Mouse (Mus musculus) heart, embryonic 14.5 days (tissue): ENCODE results near the gene Ksr1. TPM values are rescaled to one million over a fixed set of nuclear protein-coding genes. Genes with fewer than 3 reads are reported as not detected.

Experiments
- ATAC-seq: fragments of 200-750 bp; cut with Nextera tagmentation; 2 replicates; pipeline ENCODE4 v1.8.0; 2017; ENCODE audit warnings: low read depth, moderate TSS enrichment; ENCODE audit not compliant: insufficient number of reproducible peaks, insufficient read depth, low FRiP score
- H3K27ac ChIP-seq, 2 experiments: fragments of 200-500 bp in 1 of 2; fragments of 300-500 bp in 1 of 2; sonication (generic) in 1 of 2; replicated peaks in 1 of 2; 2 replicates each; pipeline ENCODE4 v1.5.1; 2012 to 2014; ENCODE audit warnings: low read depth in 2 of 2, low read length in 2 of 2, control low read depth in 1 of 2, mild to moderate bottlenecking in 1 of 2, mixed read lengths in 1 of 2; ENCODE audit not compliant: control insufficient read depth in 1 of 2, insufficient read depth in 1 of 2
- H3K27me3 ChIP-seq: fragments of 300-500 bp; sonication (generic); 2 replicates; pipeline ENCODE4 v1.6.1; 2014; ENCODE audit warnings: mild to moderate bottlenecking, low read length, control low read depth; ENCODE audit not compliant: control insufficient read depth, insufficient read depth
- H3K36me3 ChIP-seq: fragments of 300-500 bp; sonication (generic); 2 replicates; pipeline ENCODE4 v1.6.1; 2014; ENCODE audit warnings: mild to moderate bottlenecking, control low read depth, low read length, mixed read lengths; ENCODE audit not compliant: control insufficient read depth, insufficient read depth
- H3K4me1 ChIP-seq, 2 experiments: fragments of 200-500 bp in 1 of 2; fragments of 300-500 bp in 1 of 2; sonication (generic) in 1 of 2; 2 replicates each; pipeline ENCODE4 v1.6.1; 2012 to 2014; ENCODE audit warnings: low read length in 2 of 2, control low read depth in 1 of 2, mixed read lengths in 1 of 2; ENCODE audit not compliant: control insufficient read depth in 2 of 2, insufficient read depth in 2 of 2
- H3K4me2 ChIP-seq: fragments of 300-500 bp; sonication (generic); 2 replicates; pipeline ENCODE4 v1.6.1; 2014; ENCODE audit warnings: mild to moderate bottlenecking, low read length
- H3K4me3 ChIP-seq, 2 experiments: fragments of 200-500 bp in 1 of 2; fragments of 300-500 bp in 1 of 2; sonication (generic) in 1 of 2; 2 replicates each; pipeline ENCODE4 v1.5.1; 2012 to 2014; ENCODE audit warnings: low read length in 2 of 2, mild to moderate bottlenecking in 2 of 2, control low read depth in 1 of 2, low read depth in 1 of 2, moderate library complexity in 1 of 2; ENCODE audit not compliant: control insufficient read depth in 1 of 2, insufficient read depth in 1 of 2
- H3K9ac ChIP-seq: fragments of 300-500 bp; sonication (generic); 2 replicates; pipeline ENCODE4 v1.6.1; 2014; ENCODE audit warnings: mild to moderate bottlenecking, low read length
- H3K9me3 ChIP-seq: fragments of 300-500 bp; sonication (generic); 2 replicates; pipeline ENCODE4 v1.6.1; 2016; ENCODE audit warnings: low read length, control low read depth; ENCODE audit not compliant: control insufficient read depth
- WGBS: fragments of 180-500 bp; shearing (Covaris S2); extraction: QIAGEN DNeasy Blood & Tissue Kit; methylation state at CpG from one replicate; pipeline ENCODE4 v1.1.7; 2014; 5-methylcytosine and 5-hydroxymethylcytosine counted together
- polyA plus RNA-seq: library from polyadenylated mRNA; unstranded; fragments of >200 nt; fragmentation: Nextera tagmentation; extraction: Ambion mirVana; gene quantifications from 2 replicates; pipeline ENCODE4 v1.2.1, GENCODE M21; 2014

Gene Ksr1
- polyA plus RNA-seq = 4.3 and 5.8 TPM in 2 replicates

GRCm38 (mm10) chr11:79146331-79146767 is at the start of gene Ksr1:
Gene Ksr1 (minus strand): TSS chr11:79146407.
- Histone ChIP-seq H3K27me3 (no peaks in the 10 kb centered on the region), H3K9me3 (no peaks in the 10 kb centered on the region)

GRCm38 (mm10) chr11:79192176-79192575 is 46.0 kb upstream of the Ksr1 start:
- peaks cover 39 to 41% of the 10 kb centered on the region in 2 experiments for H3K4me1 ChIP-seq
- WGBS = 66% methylated on average over 1 of the region's 1 CpGs
- no peaks in the 10 kb centered on the region for H3K36me3 ChIP-seq
- H3K27me3 ChIP-seq = no peaks in the 10 kb centered on the region
- no peak overlapping the region for H3K4me2 ChIP-seq
- no peak overlapping the region for H3K9ac ChIP-seq
- H3K27ac ChIP-seq = peak overlapping the region in 1 of 2 experiments; percentile 90; a peak in 3 of 4 replicates
- H3K9me3 ChIP-seq = no peaks in the 10 kb centered on the region
- no peak overlapping the region for H3K4me3 ChIP-seq
- no peak for ATAC-seq

More at GRCm38 (mm10) chr11:79146331-79146767, at the start of gene Ksr1:
- ATAC-seq = peak; percentile 87
- peak within 1 kb of the TSS; percentile 96 for H3K9ac ChIP-seq
- H3K36me3 ChIP-seq = no peaks in the 10 kb centered on the region
- 1% methylated on average over 42 of the region's 42 CpGs for WGBS
- peak within 1 kb of the TSS; percentile 84 for H3K4me2 ChIP-seq
- H3K4me3 ChIP-seq = peak within 1 kb of the TSS; percentile 74 to 84
- H3K4me1 ChIP-seq = peaks cover 18 to 34% of the 10 kb centered on the region in 2 experiments
- peak within 1 kb of the TSS; percentile 74 to 92; a peak in 3 of 4 replicates for H3K27ac ChIP-seq

DNA sequence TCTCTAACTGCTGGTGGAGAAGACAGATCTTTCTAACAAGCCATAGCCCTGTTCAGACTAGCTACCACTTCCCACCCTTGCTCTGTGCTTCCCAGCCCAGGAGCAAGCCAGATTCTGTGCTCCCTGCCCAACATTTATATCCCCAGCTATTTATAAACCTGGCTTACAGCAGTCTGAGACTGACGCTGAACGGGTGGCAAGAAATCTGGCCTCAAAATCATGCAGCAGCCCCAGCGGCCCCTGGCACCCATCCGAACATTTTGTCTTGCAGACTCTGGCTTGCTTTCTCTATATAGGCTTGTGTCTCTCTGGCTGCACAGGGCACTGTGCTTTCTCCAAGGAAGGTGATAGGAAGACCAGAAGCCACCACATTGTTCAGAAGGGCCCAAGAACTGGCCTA is 45.0 kb upstream of the Ksr1 start:
- H3K27ac ChIP-seq = peak overlapping the region; percentile 89 to 90
- peak overlapping the region; percentile 49 for H3K9ac ChIP-seq
- WGBS = 29% methylated on average over 4 of the region's 4 CpGs
- H3K4me1 ChIP-seq = peaks cover 30 to 32% of the 10 kb centered on the region in 2 experiments
- H3K4me2 ChIP-seq = peak overlapping the region; percentile 8; the same call in 1 of the 2 replicates
- H3K9me3 ChIP-seq = no peaks in the 10 kb centered on the region
- no peak overlapping the region for H3K4me3 ChIP-seq
- ATAC-seq = no peak; the same call in 1 of the 2 replicates
- H3K36me3 ChIP-seq = no peaks in the 10 kb centered on the region
- no peaks in the 10 kb centered on the region for H3K27me3 ChIP-seq

GRCm38 (mm10) chr11:79190257-79190656 is 44.0 kb upstream of the Ksr1 start:
- 89% methylated on average over 2 of the region's 2 CpGs for whole genome bisulfite sequencing
- Histone ChIP-seq H3K27ac (peak overlapping the region; percentile 89 to 90; a peak in 3 of 4 replicates), H3K27me3 (no peaks in the 10 kb centered on the region), H3K9me3 (no peaks in the 10 kb centered on the region), H3K4me1 (peaks cover 25 to 30% of the 10 kb centered on the region in 2 experiments), H3K4me3 (no peak overlapping the region), H3K4me2 (no peak overlapping the region), H3K9ac (no peak overlapping the region), H3K36me3 (no peaks in the 10 kb centered on the region)
- ATAC-seq = no peak

DNA sequence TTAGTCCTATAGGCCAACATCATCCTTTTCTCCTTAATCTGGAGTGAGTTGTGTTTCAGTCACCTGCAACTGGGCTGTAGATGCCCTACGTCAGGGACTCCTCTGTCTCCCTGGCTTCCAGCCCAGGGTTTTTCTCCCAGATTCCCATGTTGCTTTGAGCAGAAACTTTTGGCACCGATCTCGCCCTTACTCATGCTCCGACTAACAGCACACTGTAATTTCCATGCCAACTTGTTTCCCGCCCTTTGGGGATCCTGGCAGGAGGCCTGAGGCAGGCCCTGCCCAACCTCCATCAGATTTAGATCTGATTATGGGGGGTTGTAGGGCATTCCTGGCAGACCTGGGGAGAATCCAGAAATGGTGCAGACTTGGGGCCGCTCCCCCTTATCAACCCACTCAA is 42.0 kb upstream of the Ksr1 start:
- Histone ChIP-seq H3K9me3 (no peaks in the 10 kb centered on the region), H3K4me3 (no peak overlapping the region), H3K27me3 (no peaks in the 10 kb centered on the region), H3K27ac (peak overlapping the region; percentile 43 to 63; a peak in 3 of 4 replicates), H3K4me2 (no peak overlapping the region), H3K4me1 (peaks cover 25 to 30% of the 10 kb centered on the region in 2 experiments), H3K36me3 (no peaks in the 10 kb centered on the region), H3K9ac (no peak overlapping the region)
- WGBS = 42% methylated on average over 6 of the region's 6 CpGs
- peak; percentile 45 for ATAC-seq

GRCm38 (mm10) chr11:79187291-79187690 is 41.1 kb upstream of the Ksr1 start:
- no peak overlapping the region for H3K4me2 ChIP-seq
- no peaks in the 10 kb centered on the region for H3K36me3 ChIP-seq
- no peak overlapping the region for H3K9ac ChIP-seq
- no peaks in the 10 kb centered on the region for H3K9me3 ChIP-seq
- peaks cover 25 to 33% of the 10 kb centered on the region in 2 experiments for H3K4me1 ChIP-seq
- 60% methylated on average over 4 of the region's 4 CpGs for WGBS
- H3K27me3 ChIP-seq = no peaks in the 10 kb centered on the region
- no peak for ATAC-seq
- H3K27ac ChIP-seq = peak overlapping the region in 1 of 2 experiments; percentile 63; a peak in 1 of 4 replicates
- H3K4me3 ChIP-seq = no peak overlapping the region

DNA sequence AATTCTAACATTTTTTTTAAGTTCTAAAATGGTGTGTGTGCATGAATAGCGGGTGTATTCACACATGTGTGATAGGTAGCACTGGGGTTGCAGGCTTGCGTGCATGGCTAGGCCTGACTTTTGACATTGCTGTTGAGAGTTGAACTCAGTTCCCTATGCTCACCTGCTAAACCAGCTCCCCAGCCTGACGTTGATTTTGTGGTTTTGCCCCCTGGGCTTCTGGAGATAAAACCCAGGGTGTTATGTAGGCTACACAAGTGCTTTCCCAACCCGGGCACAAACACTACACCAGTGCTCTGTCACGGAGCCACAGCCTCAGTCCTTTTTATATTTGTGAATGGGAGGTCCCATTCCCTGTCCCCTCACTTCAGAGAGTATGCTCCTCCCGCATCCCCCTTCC is 39.5 kb upstream of the Ksr1 start:
- 81% methylated on average over 6 of the region's 6 CpGs for WGBS
- Histone ChIP-seq H3K27ac (no peak overlapping the region), H3K27me3 (no peaks in the 10 kb centered on the region), H3K4me2 (no peak overlapping the region), H3K4me3 (no peak overlapping the region), H3K9me3 (no peaks in the 10 kb centered on the region), H3K9ac (no peak overlapping the region), H3K36me3 (no peaks in the 10 kb centered on the region), H3K4me1 (peaks cover 12 to 18% of the 10 kb centered on the region in 2 experiments)
- no peak for ATAC-seq
